8 mouse cellular contexts compared by ENCODE assay signal in genomic region chr9:32940111-32940813, GRCm38 (mm10).
DNase-seq lines count a peak whose midpoint lies in the region; ATAC-seq and TF ChIP-seq lines count a peak whose summit lies in the region.

No protein-coding gene starts in this region.

- H3K9ac ChIP-seq in hindbrain, embryonic 12.5 days: peak overlapping the region; percentile 56
- no peak overlapping the region; the same call in 1 of the 2 replicates for H3K9ac ChIP-seq in lung, postnatal 0 days (replicated peaks; ENCODE audit: low read depth)

- peak overlapping the region; percentile 55 for H3K4me2 ChIP-seq in hindbrain, embryonic 12.5 days (replicated peaks)
- H3K4me2 ChIP-seq in lung, postnatal 0 days (replicated peaks; ENCODE audit: low read depth, low read length): peak overlapping the region; percentile 59

- H3K9me3 ChIP-seq in hindbrain, embryonic 12.5 days (replicated peaks): no peaks in the 10 kb centered on the region
- no peaks in the 10 kb centered on the region for H3K9me3 ChIP-seq in lung, postnatal 0 days (ENCODE audit: low read length)

- H3K27ac ChIP-seq in hindbrain, embryonic 12.5 days: no peak overlapping the region
- H3K27ac ChIP-seq in lung, postnatal 0 days (ENCODE audit: low read length): peak overlapping the region; percentile 80

- peak; percentile 77 for DNase-seq in Muller cell, postnatal 12 days (ENCODE audit: inconsistent ontology term)
- DNase-seq in cerebellum, adult 9-10 months: peak; percentile 47
- peak; percentile 24 to 82 for DNase-seq in frontal cortex, postnatal 10 days (ENCODE audit: low spot score in 2 of 2)
- DNase-seq in layer of hippocampus, postnatal 10 days (ENCODE audit: low spot score in 2 of 2): peak; percentile 86 to 88
- peak; percentile 93 for DNase-seq in lung, postnatal 0 days (ENCODE audit: low spot score)
- DNase-seq in ovary, postnatal 14 days (ENCODE audit: low spot score): peak; percentile 82
- peak; percentile 76 to 83 for DNase-seq in thymus, postnatal 10 days (ENCODE audit: low spot score in 2 of 2)

- peak; percentile 88 for ATAC-seq in hindbrain, embryonic 12.5 days (ENCODE audit: low FRiP score)
- ATAC-seq in lung, postnatal 0 days: peak; percentile 78

- 21% methylated on average over 19 of the region's 19 CpGs for WGBS in hindbrain, embryonic 12.5 days
- WGBS in lung, postnatal 0 days: 17% methylated on average over 19 of the region's 19 CpGs

- peaks cover 24% of the 10 kb centered on the region for H3K27me3 ChIP-seq in hindbrain, embryonic 12.5 days
- no peaks in the 10 kb centered on the region for H3K27me3 ChIP-seq in lung, postnatal 0 days (replicated peaks; ENCODE audit: insufficient read depth, low read length)

- TF ChIP-seq EP300 in lung, postnatal 0 days (IDR thresholded peaks at IDR 0.05): no peak

- peaks cover 18% of the 10 kb centered on the region for H3K4me1 ChIP-seq in hindbrain, embryonic 12.5 days
- peaks cover 5% of the 10 kb centered on the region; the same call in 1 of the 2 replicates for H3K4me1 ChIP-seq in lung, postnatal 0 days (ENCODE audit: insufficient read depth, low read depth, low read length)

- peak overlapping the region; percentile 44 for H3K4me3 ChIP-seq in hindbrain, embryonic 12.5 days
- H3K4me3 ChIP-seq in lung, postnatal 0 days (ENCODE audit: low read depth, low read length): peak overlapping the region; percentile 26

- peak; percentile 79 for TF ChIP-seq CTCF in lung, postnatal 0 days (IDR thresholded peaks at IDR 0.05)

- H3K36me3 ChIP-seq in hindbrain, embryonic 12.5 days: no peaks in the 10 kb centered on the region
- no peaks in the 10 kb centered on the region for H3K36me3 ChIP-seq in lung, postnatal 0 days (ENCODE audit: insufficient read depth, low read length)
